Mouse (Mus musculus) kidney, postnatal 0 days (tissue): ENCODE results near the gene Abhd8. TPM values are rescaled to one million over a fixed set of nuclear protein-coding genes. Genes with fewer than 3 reads are reported as not detected.

Experiments used
- ATAC-seq: fragments of 200-750 bp; cut with Nextera tagmentation; replicated peaks from 2 replicates; pipeline ENCODE4 v1.8.0; 2017; ENCODE audit warnings: low read depth, moderate number of reproducible peaks, moderate TSS enrichment, moderate library complexity; ENCODE audit not compliant: low FRiP score
- DNase-seq: peaks from one replicate; pipeline ENCODE4 v3.0.0-alpha.2; 2016; ENCODE audit warnings: low spot score
- H3K27ac ChIP-seq: fragments of 300-500 bp; sonication (generic); 2 replicates; pipeline ENCODE4 v1.5.1; 2014; ENCODE audit warnings: mild to moderate bottlenecking
- H3K27me3 ChIP-seq: fragments of 300-500 bp; sonication (generic); 2 replicates; pipeline ENCODE4 v1.6.1; 2014; ENCODE audit warnings: low read length, mixed read lengths; ENCODE audit not compliant: insufficient read depth
- H3K36me3 ChIP-seq: fragments of 300-500 bp; sonication (generic); 2 replicates; pipeline ENCODE4 v1.6.1; 2014; ENCODE audit warnings: low read length, mixed read lengths; ENCODE audit not compliant: insufficient read depth
- H3K4me1 ChIP-seq: fragments of 300-500 bp; sonication (generic); replicated peaks from 2 replicates; pipeline ENCODE4 v1.6.1; 2014; ENCODE audit warnings: antibody characterized with exemption, low read length, mixed read lengths; ENCODE audit not compliant: insufficient read depth
- H3K4me2 ChIP-seq: fragments of 300-500 bp; sonication (generic); 2 replicates; pipeline ENCODE4 v1.6.1; 2014; ENCODE audit warnings: mild to moderate bottlenecking, low read length, moderate library complexity, mixed read lengths
- H3K4me3 ChIP-seq: fragments of 300-500 bp; sonication (generic); replicated peaks from 2 replicates; pipeline ENCODE4 v1.5.1; 2014; ENCODE audit warnings: low read depth, low read length
- H3K9ac ChIP-seq: fragments of 300-500 bp; sonication (generic); 2 replicates; pipeline ENCODE4 v1.6.1; 2014; ENCODE audit warnings: low read depth, low read length
- H3K9me3 ChIP-seq: fragments of 300-500 bp; sonication (generic); replicated peaks from 2 replicates; pipeline ENCODE4 v1.6.1; 2016; ENCODE audit warnings: low read length, inconsistent platforms, mixed read lengths
- CTCF ChIP-seq: IDR thresholded peaks from 2 replicates; pipeline ENCODE4 v1.5.1; 2016; ENCODE audit warnings: antibody characterized with exemption, low read depth, mild to moderate bottlenecking, moderate library complexity
- WGBS: fragments of 180-500 bp; shearing (Covaris S2); extraction: QIAGEN DNeasy Blood & Tissue Kit; methylation state at CpG from one replicate; pipeline ENCODE4 v1.1.7; 2014; 5-methylcytosine and 5-hydroxymethylcytosine counted together
- polyA plus RNA-seq: library from polyadenylated mRNA; unstranded; fragments of >200 nt; fragmentation: Nextera tagmentation; extraction: Ambion mirVana; gene quantifications from 2 replicates; pipeline ENCODE4 v1.2.1, GENCODE M21; 2015

Gene Abhd8
- polyA plus RNA-seq, 1 experiment from 2014 or later, result 38.3 TPM

DNA sequence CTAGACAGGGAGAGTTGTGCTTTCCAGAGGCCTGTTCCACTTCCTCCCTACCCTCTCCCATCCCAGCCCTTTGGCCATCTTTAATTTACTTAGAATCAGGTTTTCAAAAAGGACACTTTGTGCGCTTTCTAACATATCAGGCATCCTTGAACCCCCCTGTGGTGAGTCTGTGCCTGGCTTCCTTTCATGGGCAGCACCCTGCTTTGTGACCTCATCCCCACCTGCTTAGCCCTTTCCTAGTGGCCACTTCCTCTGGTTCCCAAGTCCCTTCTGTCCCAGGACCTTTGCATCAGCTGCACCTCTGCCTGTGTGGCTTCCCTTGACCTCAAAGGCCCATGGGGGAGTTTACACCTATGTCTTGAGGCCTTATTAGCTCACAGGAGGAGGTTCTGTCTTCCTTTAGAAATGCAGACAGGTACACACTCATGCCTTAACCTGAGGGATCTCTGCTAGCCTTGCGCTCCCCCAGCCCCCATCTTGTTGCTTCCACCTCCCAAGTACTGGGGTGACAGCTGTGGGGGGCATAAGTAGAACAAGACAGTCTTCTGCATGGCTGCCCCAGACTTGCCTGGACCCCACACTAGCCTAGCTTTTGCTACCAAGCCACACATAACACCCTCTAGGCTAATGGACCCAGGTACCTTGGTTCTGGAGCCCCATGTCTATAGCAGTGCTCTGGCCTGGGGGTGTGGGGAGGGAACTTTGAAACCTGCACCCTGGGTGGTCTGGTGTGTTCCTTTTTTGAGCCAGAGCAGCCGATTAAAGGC lies 6.9 kb upstream of the Abhd8 start:
- 85% methylated on average over 3 of the region's 3 CpGs for WGBS
- ATAC-seq, result no peak
- no peaks in the 10 kb centered on the region for H3K27me3 ChIP-seq
- peak overlapping the region; percentile 76; the same call in 1 of the 2 replicates for H3K4me3 ChIP-seq
- H3K9me3 ChIP-seq, result no peaks in the 10 kb centered on the region
- H3K36me3 ChIP-seq, result peaks cover 21% of the 10 kb centered on the region
- peak overlapping the region; percentile 93 for H3K4me2 ChIP-seq
- no peak for TF ChIP-seq CTCF
- H3K9ac ChIP-seq, result peak overlapping the region; percentile 77; the same call in 1 of the 2 replicates
- no peak for DNase-seq
- no peak overlapping the region for H3K27ac ChIP-seq
- H3K4me1 ChIP-seq, result 0 out of 2 replicates have a peak, but pooled peaks cover 13% of the 10 kb centered on the region

DNA sequence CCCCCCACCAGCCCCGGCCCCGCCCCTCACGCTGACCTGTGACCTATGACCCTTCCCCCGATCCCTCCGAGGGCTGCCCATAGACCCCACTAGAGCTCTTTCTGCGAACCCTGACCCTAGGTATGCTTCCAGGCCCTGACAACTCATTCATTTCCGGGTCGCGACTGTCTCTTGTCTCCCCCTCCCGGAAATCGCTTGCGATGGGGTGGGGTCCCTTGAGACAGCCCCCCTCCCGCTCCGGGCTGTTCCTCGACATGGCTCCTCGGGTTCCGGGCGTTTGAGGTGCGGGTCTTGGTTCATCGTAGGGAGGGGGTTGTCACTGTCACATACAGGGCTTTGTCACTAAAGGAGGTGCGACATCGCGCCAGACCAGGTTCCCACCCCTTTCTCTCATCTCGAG lies 6.0 kb upstream of the Abhd8 start:
- no peaks in the 10 kb centered on the region for H3K27me3 ChIP-seq
- H3K9me3 ChIP-seq, result no peaks in the 10 kb centered on the region
- TF ChIP-seq CTCF, result no peak
- H3K27ac ChIP-seq, result peak overlapping the region; percentile 79
- peak overlapping the region; percentile 77 for H3K9ac ChIP-seq
- 1% methylated on average over 21 of the region's 24 CpGs for WGBS
- H3K4me3 ChIP-seq, result peak overlapping the region; percentile 76
- peaks cover 14% of the 10 kb centered on the region for H3K36me3 ChIP-seq
- H3K4me1 ChIP-seq, result 0 out of 2 replicates have a peak, but pooled peaks cover 15% of the 10 kb centered on the region
- DNase-seq (peak; percentile 67), ATAC-seq (peak; percentile 11; the same call in 1 of the 2 replicates)
- H3K4me2 ChIP-seq, result peak overlapping the region; percentile 93

DNA sequence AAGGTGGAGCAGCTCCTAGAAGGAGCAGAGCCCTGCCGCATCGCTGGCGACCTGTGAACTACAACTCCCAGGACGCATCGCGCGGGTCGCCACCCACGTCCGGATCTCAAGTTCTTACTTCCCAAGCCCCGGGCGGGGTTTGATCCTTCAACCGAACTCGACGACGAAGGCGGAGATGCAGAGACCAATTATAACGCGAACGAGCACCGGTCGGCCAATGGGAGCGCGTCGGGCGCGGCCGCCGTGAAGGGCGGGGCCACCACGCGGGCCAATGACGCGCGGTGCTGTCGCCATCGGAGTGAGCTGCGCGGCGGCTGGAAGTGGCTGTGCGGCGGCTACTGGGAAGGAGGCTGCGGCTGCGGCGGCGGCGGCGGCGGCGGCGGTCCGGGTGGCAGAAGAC lies 5.5 kb upstream of the Abhd8 start, which contains the start of gene Dda1:
Dda1 (plus strand) TSS at position 284 of the 400 bp plus-strand sequence.
- H3K27ac ChIP-seq, result peak within 1 kb of the TSS; percentile 79
- H3K36me3 ChIP-seq, result peaks cover 13% of the 10 kb centered on the region
- H3K9ac ChIP-seq, result peak within 1 kb of the TSS; percentile 77

GRCm38 (mm10) chr8:71468001-71468400 lies 4.5 kb upstream of the Abhd8 start:
- 0 out of 2 replicates have a peak, but pooled peaks cover 22% of the 10 kb centered on the region for H3K4me1 ChIP-seq
- TF ChIP-seq CTCF, result no peak
- DNase-seq (no peak), ATAC-seq (no peak)
- no peak overlapping the region for H3K27ac ChIP-seq
- H3K9me3 ChIP-seq, result no peaks in the 10 kb centered on the region
- WGBS, result 88% methylated on average over 1 of the region's 1 CpGs
- H3K27me3 ChIP-seq, result no peaks in the 10 kb centered on the region
- peaks cover 7% of the 10 kb centered on the region for H3K36me3 ChIP-seq
- H3K4me2 ChIP-seq, result no peak overlapping the region
- H3K9ac ChIP-seq, result no peak overlapping the region
- H3K4me3 ChIP-seq, result no peak overlapping the region

More for the DNA sequence above, 5.5 kb upstream of the Abhd8 start, which contains the start of gene Dda1:
- WGBS, result under 1% methylated on average over 43 of the region's 52 CpGs
- no peak; the same call in 1 of the 2 replicates for TF ChIP-seq CTCF
- DNase-seq, result peak; percentile 99
- H3K27me3 ChIP-seq, result no peaks in the 10 kb centered on the region
- H3K4me1 ChIP-seq, result 0 out of 2 replicates have a peak, but pooled peaks cover 17% of the 10 kb centered on the region
- peak; percentile 89 for ATAC-seq
- H3K4me3 ChIP-seq, result peak within 1 kb of the TSS; percentile 76
- H3K4me2 ChIP-seq, result peak within 1 kb of the TSS; percentile 93
- H3K9me3 ChIP-seq, result no peaks in the 10 kb centered on the region

- H3K9me3 ChIP-seq, result no peaks in the 10 kb centered on the region
- no peak overlapping the region for H3K9ac ChIP-seq
- H3K36me3 ChIP-seq, result 0 out of 2 replicates have a peak, but pooled peaks cover 4% of the 10 kb centered on the region
- no peak overlapping the region for H3K27ac ChIP-seq
- TF ChIP-seq CTCF, result no peak
- H3K4me1 ChIP-seq, result 0 out of 2 replicates have a peak, but pooled peaks cover 28% of the 10 kb centered on the region
- WGBS, result 87% methylated on average over 2 of the region's 2 CpGs
- H3K27me3 ChIP-seq, result no peaks in the 10 kb centered on the region
- H3K4me2 ChIP-seq, result no peak overlapping the region
- DNase-seq, result no peak
- no peak for ATAC-seq
- H3K4me3 ChIP-seq, result no peak overlapping the region
Measured at GRCm38 (mm10) chr8:71467201-71467600, 3.7 kb upstream of the Abhd8 start.

DNA sequence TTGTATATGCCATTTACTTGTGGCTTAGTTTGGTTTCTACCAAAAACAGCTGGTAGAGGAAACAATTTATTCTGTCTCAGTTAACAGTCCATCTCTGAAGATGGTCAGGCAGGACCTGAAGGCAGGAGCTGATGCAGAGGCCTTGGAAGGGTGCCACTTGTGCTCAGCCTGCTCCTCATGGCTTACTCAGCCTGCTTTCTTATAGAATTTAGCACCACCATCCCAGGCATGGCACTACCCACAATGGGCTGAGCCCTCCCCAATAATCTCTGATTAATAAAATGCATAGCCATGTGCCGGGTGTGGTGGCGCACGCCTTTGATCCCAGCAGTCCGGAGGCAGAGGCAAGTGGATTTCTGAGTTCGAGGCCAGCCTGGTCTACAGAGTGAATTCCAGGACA lies 2.7 kb upstream of the Abhd8 start:
- 96% methylated on average over 5 of the region's 5 CpGs for WGBS
- H3K36me3 ChIP-seq, result 0 out of 2 replicates have a peak, but pooled peaks cover 2% of the 10 kb centered on the region
- H3K4me3 ChIP-seq, result no peak overlapping the region
- no peaks in the 10 kb centered on the region for H3K27me3 ChIP-seq
- 0 out of 2 replicates have a peak, but pooled peaks cover 28% of the 10 kb centered on the region for H3K4me1 ChIP-seq
- ATAC-seq (no peak), DNase-seq (no peak)
- no peak for TF ChIP-seq CTCF
- no peak overlapping the region for H3K27ac ChIP-seq
- no peak overlapping the region for H3K4me2 ChIP-seq
- H3K9ac ChIP-seq, result no peak overlapping the region
- no peaks in the 10 kb centered on the region for H3K9me3 ChIP-seq
